Mouse (Mus musculus): ENCODE results near the gene Trim23. TPM values are rescaled to one million over a fixed set of nuclear protein-coding genes. Genes with fewer than 3 reads are reported as not detected.

Gene Trim23
- 1 to 10 TPM; 6.9 to 7.1 TPM for total RNA-seq (2023)

DNA sequence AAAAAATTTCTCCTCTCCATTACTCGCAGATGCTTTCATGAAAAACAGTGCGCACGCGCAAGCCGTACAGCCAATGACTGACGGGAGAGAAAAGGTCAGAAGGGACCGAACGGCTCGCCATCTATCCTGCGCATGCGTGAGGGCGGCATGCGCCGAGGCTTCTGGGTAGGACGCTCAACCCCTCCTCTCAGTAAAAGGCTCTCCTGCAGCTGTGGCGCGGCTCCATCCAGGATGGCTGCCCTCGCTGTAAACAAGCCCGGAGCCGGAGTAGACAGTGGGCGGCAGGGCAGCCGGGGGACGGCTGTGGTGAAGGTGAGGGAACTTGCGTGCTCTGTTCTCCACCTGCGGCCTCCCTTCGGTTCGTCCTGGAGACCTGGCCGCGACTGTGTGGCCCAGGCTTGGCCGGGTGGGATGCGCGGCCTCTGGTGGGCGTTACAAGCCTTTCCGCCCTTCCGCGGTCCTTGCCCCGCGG lies at the start of gene Trim23:
Trim23 (plus strand) TSS at position 148 of the 472 bp plus-strand sequence.

DNA sequence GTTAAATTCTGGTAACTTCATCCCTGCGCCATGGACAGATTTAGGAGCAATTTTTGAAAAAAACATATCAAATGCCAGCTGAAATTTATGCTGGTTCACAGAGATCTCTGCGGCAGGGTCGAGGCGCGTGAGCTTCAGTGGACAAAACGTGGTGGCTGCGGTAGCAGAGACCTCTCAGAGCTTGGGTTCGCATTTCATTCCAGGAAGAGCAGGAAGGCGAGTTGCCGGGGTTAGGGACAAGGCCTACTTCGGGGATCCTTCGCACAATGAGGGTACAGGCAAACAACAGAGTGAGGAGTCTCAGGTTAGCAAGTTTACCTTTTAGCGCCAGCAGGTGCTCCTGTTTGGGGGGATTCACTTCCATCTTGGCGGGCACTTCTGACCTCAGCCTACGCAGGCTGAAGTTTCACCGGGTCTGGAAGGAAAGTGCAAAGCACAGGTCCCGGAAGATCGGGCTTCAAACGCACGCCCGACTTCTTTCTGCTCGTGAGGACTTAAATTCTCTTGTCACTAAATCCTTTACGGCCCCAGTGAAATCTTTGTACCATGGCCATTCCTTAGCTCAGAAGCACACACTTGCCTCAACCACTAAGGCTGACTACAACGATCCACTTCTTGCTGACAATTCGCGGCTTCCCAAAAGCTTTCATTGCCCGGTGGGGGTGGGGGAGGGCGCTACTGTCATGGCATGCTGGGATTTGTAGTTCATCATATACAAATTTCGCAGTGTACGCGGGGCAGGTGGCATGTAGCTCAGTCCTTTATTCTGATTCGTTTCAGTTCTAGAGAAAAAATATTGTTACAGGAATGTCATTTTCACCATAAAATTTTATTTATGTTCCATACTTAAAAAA lies 574 bp upstream of the Trim23 start, which contains the start of gene Trappc13:
Trappc13 (minus strand) TSS at position 674 of the 854 bp plus-strand sequence.

DNA sequence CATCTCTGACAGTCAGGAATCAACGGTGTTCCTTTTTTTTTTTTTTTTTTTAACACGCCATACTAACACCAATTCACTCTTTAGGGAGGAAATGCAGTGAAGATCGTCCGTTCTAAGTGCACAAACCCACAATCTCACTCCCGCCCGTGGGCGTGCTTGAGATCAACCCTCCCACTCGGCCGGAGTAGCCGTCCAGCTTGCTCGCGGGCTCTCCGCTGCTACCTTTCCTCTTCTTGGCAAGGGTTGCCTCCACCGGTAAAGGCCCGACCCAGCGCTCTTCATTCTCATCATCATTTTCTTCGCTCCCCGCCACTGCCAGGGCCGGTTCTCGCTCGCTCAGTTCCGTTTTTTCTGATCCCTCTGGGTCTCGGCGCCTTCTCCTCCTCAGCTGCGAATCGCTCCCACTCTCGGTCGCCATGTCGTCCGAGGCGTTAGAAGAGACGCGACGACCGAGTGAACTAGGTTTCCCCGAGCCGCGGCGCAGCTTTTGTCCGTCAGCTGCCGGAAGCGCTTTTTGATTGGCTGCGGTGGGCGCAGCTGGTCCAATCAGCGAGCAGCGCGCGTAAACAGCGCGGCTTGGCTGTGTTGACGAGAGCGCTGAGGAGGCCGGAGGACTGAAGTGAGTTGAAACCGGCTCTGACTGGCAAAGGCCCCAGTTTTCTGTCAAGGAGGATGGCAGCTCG lies 49.9 kb downstream of the Trim23 start, which contains the start of the genes Cenpk and Ppwd1:
Cenpk (plus strand) TSS at position 228 of the 683 bp plus-strand sequence.
Ppwd1 (minus strand) TSS at position 460 of the 683 bp plus-strand sequence.

Other genes with a start within 250 kb of the Trim23 start
- gene Nln, start 69.2 kb upstream of the Trim23 start, total RNA-seq (2023) = 10 to 100 TPM; 15.4 to 17.6 TPM
- under 1 TPM; 0.11 TPM for gene Sgtb, start 69.1 kb upstream of the Trim23 start, total RNA-seq (2023)
- 10 to 100 TPM; 16.7 to 20.8 TPM for gene Trappc13, start 328 bp upstream of the Trim23 start, total RNA-seq (2023)
- 10 to 100 TPM; 13.5 to 14.5 TPM for gene Cenpk, start 49.8 kb downstream of the Trim23 start, total RNA-seq (2023)
- gene Ppwd1, start 50.0 kb downstream of the Trim23 start, total RNA-seq (2023) = 10 to 100 TPM; 18.9 to 21.2 TPM
- 1 to 10 TPM in 1 of 2 experiments, under 1 TPM in 1; 0.93 to 1.5 TPM for gene Adamts6, start 109.0 kb downstream of the Trim23 start, total RNA-seq (2023)